Mouse (Mus musculus) myocyte (in vitro differentiated cells): ENCODE results near the gene Cpn1.

Experiments used
- CEBPB ChIP-seq: IDR thresholded peaks from 2 replicates; pipeline ENCODE4 v1.6.1; 2011; ENCODE audit warnings: mild to moderate bottlenecking, moderate library complexity; ENCODE audit not compliant: poor library complexity, insufficient read depth, severe bottlenecking
- MAX ChIP-seq: IDR thresholded peaks from one replicate; pipeline ENCODE4 v1.6.1; 2011; ENCODE audit warnings: low read depth, mild to moderate bottlenecking, control low read depth
- MYOD1 ChIP-seq, 3 experiments: IDR thresholded peaks; one replicate each; pipeline ENCODE4 v1.6.1; 2011; ENCODE audit warnings: control low read depth in 2 of 3, low read depth in 2 of 3, mild to moderate bottlenecking in 2 of 3, moderate library complexity in 1 of 3; ENCODE audit not compliant: insufficient read length in 2 of 3, control insufficient read depth in 1 of 3
- POLR2A ChIP-seq: IDR thresholded peaks from one replicate; pipeline ENCODE4 v1.6.1; 2011; ENCODE audit warnings: low read depth, mild to moderate bottlenecking, control low read depth, moderate library complexity; ENCODE audit not compliant: insufficient read length
- POLR2AphosphoS2 ChIP-seq: IDR thresholded peaks from one replicate; pipeline ENCODE4 v1.6.1; 2011; ENCODE audit warnings: low read depth, control low read depth; ENCODE audit not compliant: insufficient read length
- REST ChIP-seq: IDR thresholded peaks from one replicate; pipeline ENCODE4 v1.6.1; 2011; ENCODE audit warnings: mild to moderate bottlenecking, control low read depth, moderate library complexity; ENCODE audit not compliant: insufficient read depth, insufficient read length
- TCF12 ChIP-seq: IDR thresholded peaks from one replicate; pipeline ENCODE4 v1.6.1; 2011; ENCODE audit warnings: mild to moderate bottlenecking, control low read depth; ENCODE audit not compliant: poor library complexity, insufficient read depth, severe bottlenecking
- TCF3 ChIP-seq: IDR thresholded peaks from one replicate; pipeline ENCODE4 v1.6.1; 2011; ENCODE audit warnings: low read depth, control low read depth; ENCODE audit not compliant: insufficient read length

GRCm38 (mm10) chr19:43927057-43927456 is 59.3 kb downstream of the Cpn1 start:
- TF ChIP-seq REST (no peak), POLR2A (no peak), POLR2AphosphoS2 (no peak), MAX (no peak), MYOD1 (IDR thresholded peaks at IDR 0.05; ENCODE audit: control insufficient read depth in 1 of 3, insufficient read length in 2 of 3, low read depth in 2 of 3) (no peak), TCF3 (no peak), CEBPB (no peak), TCF12 (no peak)
